Mouse (Mus musculus): ENCODE results near the gene Fgfr2. TPM values are rescaled to one million over a fixed set of nuclear protein-coding genes. Genes with fewer than 3 reads are reported as not detected.

The Fgfr2 gene
- total RNA-seq, 1 experiment, result 37.5 TPM

- no peaks in the 10 kb centered on the region for H3K9me3 ChIP-seq (ENCODE audit: control insufficient read depth, insufficient read depth, low read depth, low read length)
- peaks cover 4% of the 10 kb centered on the region; the same call in 1 of the 2 replicates for H3K36me3 ChIP-seq (ENCODE audit: control insufficient read depth, insufficient read depth, low read length, poor library complexity, severe bottlenecking)
- H3K4me1 ChIP-seq (ENCODE audit: control insufficient read depth in 2 of 2, insufficient read depth in 2 of 2, low read length in 2 of 2, poor library complexity in 1 of 2), result peaks cover 0 to 6% of the 10 kb centered on the region in 2 experiments; a peak in 1 of 4 replicates
- no peak overlapping the region for H3K9ac ChIP-seq (ENCODE audit: insufficient read depth, low read depth, low read length, poor library complexity, severe bottlenecking)
- TF ChIP-seq ZNF384 (IDR thresholded peaks at IDR 0.05; ENCODE audit: low read depth, low read length), result no peak
- no peak for TF ChIP-seq CHD2 (IDR thresholded peaks at IDR 0.05; ENCODE audit: low read depth, low read length)
- no peak overlapping the region for H3K27ac ChIP-seq (ENCODE audit: insufficient read depth, low read depth, low read length, poor library complexity, severe bottlenecking)
- no peak overlapping the region for H3K4me3 ChIP-seq (ENCODE audit: insufficient read depth in 1 of 2, low read depth in 1 of 2, low read length in 2 of 2, poor library complexity in 1 of 2, severe bottlenecking in 1 of 2)
- in situ Hi-C loops (cut with MboI; ENCODE audit: low sequenced_read_pairs in 2 of 2, unreplicated experiment in 2 of 2), result loop anchor here in 1 of 2 experiments (5.0 kb wide), 1 partner anchor 144 kb away; no protein-coding TSS in a partner anchor
- DNase-seq (ENCODE audit: low read depth, low spot score), result no peak
These were observed 2355.0 kb downstream of the Fgfr2 start for GRCm38 (mm10) chr7:130768151-130768550.

- Histone ChIP-seq H3K36me3 (ENCODE audit: control insufficient read depth, insufficient read depth, low read length, poor library complexity, severe bottlenecking) (peaks cover 4% of the 10 kb centered on the region; the same call in 1 of the 2 replicates), H3K4me1 (ENCODE audit: control insufficient read depth in 2 of 2, insufficient read depth in 2 of 2, low read length in 2 of 2, poor library complexity in 1 of 2) (peaks cover 0 to 8% of the 10 kb centered on the region in 2 experiments; a peak in 1 of 4 replicates), H3K9me3 (ENCODE audit: control insufficient read depth, insufficient read depth, low read depth, low read length) (no peaks in the 10 kb centered on the region), H3K4me3 (ENCODE audit: insufficient read depth in 1 of 2, low read depth in 1 of 2, low read length in 2 of 2, poor library complexity in 1 of 2, severe bottlenecking in 1 of 2) (peak overlapping the region; percentile 49 to 57), H3K9ac (ENCODE audit: insufficient read depth, low read depth, low read length, poor library complexity, severe bottlenecking) (peak overlapping the region; percentile 59), H3K27ac (ENCODE audit: insufficient read depth, low read depth, low read length, poor library complexity, severe bottlenecking) (no peak overlapping the region)
- peak; percentile 37 for DNase-seq (ENCODE audit: low read depth, low spot score)
- TF ChIP-seq MAFK (IDR thresholded peaks at IDR 0.05; ENCODE audit: insufficient read depth, low read depth, low read length) (no peak), CHD2 (IDR thresholded peaks at IDR 0.05; ENCODE audit: low read depth, low read length) (no peak)
- in situ Hi-C loops (cut with MboI; ENCODE audit: low sequenced_read_pairs in 2 of 2, unreplicated experiment in 2 of 2), result loop anchor here in 1 of 2 experiments (5.0 kb wide), 1 partner anchor 146 kb away; no protein-coding TSS in a partner anchor
These were observed 2356.6 kb downstream of the Fgfr2 start for GRCm38 (mm10) chr7:130766411-130767170.

GRCm38 (mm10) chr7:130764160-130764559 is 2359.0 kb downstream of the Fgfr2 start:
- TF ChIP-seq HCFC1 (IDR thresholded peaks at IDR 0.05; ENCODE audit: borderline replicate concordance, insufficient read depth, low read length) (no peak), MAFK (IDR thresholded peaks at IDR 0.05; ENCODE audit: insufficient read depth, low read depth, low read length) (no peak), ZNF384 (IDR thresholded peaks at IDR 0.05; ENCODE audit: low read depth, low read length) (no peak), CHD2 (IDR thresholded peaks at IDR 0.05; ENCODE audit: low read depth, low read length) (no peak), ZC3H11A (IDR thresholded peaks at IDR 0.05; ENCODE audit: borderline replicate concordance, low read depth, low read length) (no peak)
- H3K27ac ChIP-seq (ENCODE audit: insufficient read depth, low read depth, low read length, poor library complexity, severe bottlenecking), result no peak overlapping the region
- H3K4me3 ChIP-seq (ENCODE audit: insufficient read depth in 1 of 2, low read depth in 1 of 2, low read length in 2 of 2, poor library complexity in 1 of 2, severe bottlenecking in 1 of 2), result no peak overlapping the region
- H3K36me3 ChIP-seq (ENCODE audit: control insufficient read depth, insufficient read depth, low read length, poor library complexity, severe bottlenecking), result peaks cover 13% of the 10 kb centered on the region; the same call in 1 of the 2 replicates
- no peak for DNase-seq (ENCODE audit: low read depth, low spot score)
- in situ Hi-C loops (cut with MboI; ENCODE audit: low sequenced_read_pairs in 2 of 2, unreplicated experiment in 2 of 2), result no loop called here
- peaks cover 0 to 8% of the 10 kb centered on the region in 2 experiments; a peak in 1 of 4 replicates for H3K4me1 ChIP-seq (ENCODE audit: control insufficient read depth in 2 of 2, insufficient read depth in 2 of 2, low read length in 2 of 2, poor library complexity in 1 of 2)
- H3K9ac ChIP-seq (ENCODE audit: insufficient read depth, low read depth, low read length, poor library complexity, severe bottlenecking), result no peak overlapping the region
- H3K9me3 ChIP-seq (ENCODE audit: control insufficient read depth, insufficient read depth, low read depth, low read length), result no peaks in the 10 kb centered on the region

GRCm38 (mm10) chr7:130762071-130762897 is 2360.9 kb downstream of the Fgfr2 start:
- no peak for TF ChIP-seq MAFK (IDR thresholded peaks at IDR 0.05; ENCODE audit: insufficient read depth, low read depth, low read length)
- no peak for TF ChIP-seq HCFC1 (IDR thresholded peaks at IDR 0.05; ENCODE audit: borderline replicate concordance, insufficient read depth, low read length)
- Histone ChIP-seq H3K4me1 (ENCODE audit: control insufficient read depth in 2 of 2, insufficient read depth in 2 of 2, low read length in 2 of 2, poor library complexity in 1 of 2) (peaks cover 0 to 8% of the 10 kb centered on the region in 2 experiments; a peak in 1 of 4 replicates), H3K9me3 (ENCODE audit: control insufficient read depth, insufficient read depth, low read depth, low read length) (no peaks in the 10 kb centered on the region), H3K9ac (ENCODE audit: insufficient read depth, low read depth, low read length, poor library complexity, severe bottlenecking) (peak overlapping the region; percentile 26; the same call in 1 of the 2 replicates), H3K36me3 (ENCODE audit: control insufficient read depth, insufficient read depth, low read length, poor library complexity, severe bottlenecking) (peaks cover 16% of the 10 kb centered on the region; the same call in 1 of the 2 replicates), H3K4me3 (ENCODE audit: insufficient read depth in 1 of 2, low read depth in 1 of 2, low read length in 2 of 2, poor library complexity in 1 of 2, severe bottlenecking in 1 of 2) (no peak overlapping the region), H3K27ac (ENCODE audit: insufficient read depth, low read depth, low read length, poor library complexity, severe bottlenecking) (no peak overlapping the region)
- in situ Hi-C loops (cut with MboI; ENCODE audit: low sequenced_read_pairs in 2 of 2, unreplicated experiment in 2 of 2), result no loop called here
- DNase-seq (ENCODE audit: low read depth, low spot score), result peak; percentile 73
